Mouse (Mus musculus) liver, adult 2 months (tissue): ENCODE measurements around the gene Syn3.

Experiments used
- CTCF ChIP-seq: fragments of 200-500 bp; IDR thresholded peaks from 2 replicates; pipeline ENCODE4 v1.5.1; 2011; ENCODE audit warnings: low read depth, low read length, control low read depth
- POLR2A ChIP-seq: fragments of 200-500 bp; IDR thresholded peaks from 2 replicates; pipeline ENCODE4 v1.6.1; 2011; ENCODE audit warnings: low read length, control low read depth; ENCODE audit not compliant: insufficient read depth; ENCODE audit errors: extremely low read depth

GRCm38 (mm10) chr10:86455296-86456055, 43.2 kb downstream of the Syn3 start:
- TF ChIP-seq POLR2A = no peak
- no peak for TF ChIP-seq CTCF
